Mouse (Mus musculus): ENCODE measurements around the gene Olfr157. TPM values are rescaled to one million over a fixed set of nuclear protein-coding genes. Genes with fewer than 3 reads are reported as not detected.
"Not testable (repeated sequence)": the region's sequence is repeated elsewhere in the genome, so short reads cannot be mapped to it uniquely, and the experiment has no call there.

The Olfr157 gene
- polyA plus RNA-seq, 1 experiment: not detected

DNA sequence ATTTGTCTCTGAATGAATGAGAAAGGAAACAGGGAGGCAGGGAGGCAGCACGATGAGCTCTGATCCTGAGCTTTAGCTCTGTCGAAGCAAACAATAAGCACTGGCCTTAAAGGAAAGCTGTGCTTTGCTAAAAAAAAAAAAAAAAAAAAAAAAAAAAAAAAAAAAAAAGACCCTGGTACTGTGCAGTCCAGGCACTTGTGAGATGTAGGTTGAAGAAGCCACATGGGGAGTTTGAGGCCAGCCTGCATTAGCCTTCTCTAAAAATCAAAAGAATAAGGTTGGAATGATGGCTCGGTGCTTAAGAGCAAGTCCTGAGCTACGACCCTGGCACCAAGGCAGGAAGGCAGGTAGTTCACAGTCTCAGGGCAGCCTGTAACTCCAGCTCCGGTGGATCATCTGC is 6.2 kb downstream of the Olfr157 start:
- H3K27ac ChIP-seq (ENCODE audit: insufficient read depth, low read length): no peak overlapping the region
- no peaks in the 10 kb centered on the region for H3K27me3 ChIP-seq (ENCODE audit: control insufficient read depth, insufficient read depth, low read length)
- DNase-seq: no peak
- no peak overlapping the region for H3K4me3 ChIP-seq (replicated peaks; ENCODE audit: insufficient read depth, low read depth, low read length)
- H3K4me1 ChIP-seq (ENCODE audit: control insufficient read depth, insufficient read depth, low read length): no peaks in the 10 kb centered on the region
- 72% methylated on average over 5 of the region's 5 CpGs for WGBS
- TF ChIP-seq CTCF (IDR thresholded peaks at IDR 0.05; ENCODE audit: borderline replicate concordance, insufficient read depth, low read depth, low read length): no peak

DNA sequence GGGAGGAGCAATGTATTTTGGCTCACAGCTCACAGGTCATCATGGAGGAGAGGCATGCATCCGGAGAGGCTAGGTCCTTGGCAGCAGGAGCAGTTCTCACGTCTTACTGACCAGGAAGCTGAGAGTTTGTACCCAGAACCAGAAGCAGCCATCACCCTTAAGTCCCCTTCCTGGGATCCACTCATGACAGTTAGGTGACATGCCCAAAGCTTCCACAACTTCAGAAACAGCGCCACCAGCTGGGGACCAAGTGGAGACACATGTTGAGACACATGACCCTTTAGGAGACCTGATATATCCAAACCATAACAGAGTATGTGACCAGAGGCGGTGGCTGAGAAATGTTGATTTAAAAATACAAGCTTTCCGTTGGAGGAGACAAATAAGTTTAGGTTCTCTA is 8.0 kb downstream of the Olfr157 start:
- DNase-seq: no peak
- 66% methylated on average over 5 of the region's 5 CpGs for WGBS
- Histone ChIP-seq H3K4me3 (replicated peaks; ENCODE audit: insufficient read depth, low read depth, low read length) (no peak overlapping the region), H3K27ac (ENCODE audit: insufficient read depth, low read length) (no peak overlapping the region), H3K27me3 (ENCODE audit: control insufficient read depth, insufficient read depth, low read length) (no peaks in the 10 kb centered on the region), H3K4me1 (ENCODE audit: control insufficient read depth, insufficient read depth, low read length) (no peaks in the 10 kb centered on the region)
- TF ChIP-seq CTCF (IDR thresholded peaks at IDR 0.05; ENCODE audit: borderline replicate concordance, insufficient read depth, low read depth, low read length): no peak
- TF ChIP-seq POLR2A (IDR thresholded peaks at IDR 0.05; ENCODE audit: borderline replicate concordance, insufficient read depth, low read length): no peak

DNA sequence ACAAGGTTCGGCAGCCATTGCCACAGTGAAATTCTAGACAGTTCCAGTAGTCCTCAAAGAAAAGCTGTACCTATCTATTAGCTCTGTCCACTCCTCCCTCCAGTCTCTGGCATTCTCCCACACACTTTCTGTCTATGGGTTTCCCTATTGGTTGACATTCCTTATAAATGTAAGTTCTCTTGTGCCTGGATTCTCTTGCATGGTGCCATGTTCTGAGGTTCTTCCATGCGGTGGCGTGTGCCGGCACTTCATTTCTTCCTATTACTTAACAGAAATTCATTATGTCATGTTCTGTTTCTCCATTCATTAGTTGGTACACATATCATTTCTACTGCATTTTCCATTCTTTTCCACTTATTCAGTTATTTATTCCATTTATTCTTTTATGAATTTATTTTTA is 11.2 kb downstream of the Olfr157 start:
- WGBS: 93% methylated on average over 4 of the region's 4 CpGs
- no peaks in the 10 kb centered on the region for H3K27me3 ChIP-seq (ENCODE audit: control insufficient read depth, insufficient read depth, low read length)
- no peak overlapping the region for H3K27ac ChIP-seq (ENCODE audit: insufficient read depth, low read length)
- no peak for DNase-seq
- no peaks in the 10 kb centered on the region for H3K4me1 ChIP-seq (ENCODE audit: control insufficient read depth, insufficient read depth, low read length)
- H3K4me3 ChIP-seq (replicated peaks; ENCODE audit: insufficient read depth, low read depth, low read length): no peak overlapping the region
- TF ChIP-seq CTCF (IDR thresholded peaks at IDR 0.05; ENCODE audit: borderline replicate concordance, insufficient read depth, low read depth, low read length) (no peak), POLR2A (IDR thresholded peaks at IDR 0.05; ENCODE audit: borderline replicate concordance, insufficient read depth, low read length) (no peak)

DNA sequence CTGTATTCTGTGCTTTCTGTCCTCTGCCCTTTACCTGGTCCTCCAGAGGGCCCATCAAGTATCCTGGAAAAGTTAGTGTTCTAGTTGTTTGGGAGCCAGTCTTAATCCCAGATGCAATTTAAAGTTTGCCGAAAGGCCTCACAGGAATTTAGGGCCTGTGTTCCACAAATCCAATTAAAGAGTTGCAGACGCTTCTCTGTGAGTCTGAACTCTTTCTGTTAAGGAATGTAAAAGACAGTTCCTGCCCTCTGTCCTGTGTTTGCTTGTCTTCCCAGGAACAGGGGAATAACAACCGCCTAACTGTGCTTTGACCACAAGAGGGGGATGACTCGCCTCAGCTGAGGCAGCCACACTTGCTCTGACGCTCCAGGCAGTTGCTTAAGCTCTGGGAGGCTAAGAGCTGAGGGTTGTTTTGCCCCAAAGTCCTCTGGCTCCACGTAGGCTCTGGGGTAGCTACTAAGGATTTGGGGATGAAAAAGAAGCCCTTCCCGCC is 16.1 kb downstream of the Olfr157 start, which contains the start of gene Olfr156:
Gene Olfr156 (minus strand): TSS at position 51 of the 493 bp plus-strand sequence.
- no peaks in the 10 kb centered on the region for H3K4me1 ChIP-seq (ENCODE audit: control insufficient read depth, insufficient read depth, low read length)
- TF ChIP-seq CTCF (IDR thresholded peaks at IDR 0.05; ENCODE audit: borderline replicate concordance, insufficient read depth, low read depth, low read length) (no peak), POLR2A (IDR thresholded peaks at IDR 0.05; ENCODE audit: borderline replicate concordance, insufficient read depth, low read length) (no peak)
- no peak for DNase-seq
- H3K27ac ChIP-seq (ENCODE audit: insufficient read depth, low read length): no peak within 1 kb of the TSS
- no peaks in the 10 kb centered on the region for H3K27me3 ChIP-seq (ENCODE audit: control insufficient read depth, insufficient read depth, low read length)
- 29% methylated on average over 7 of the region's 7 CpGs for WGBS
- H3K4me3 ChIP-seq (replicated peaks; ENCODE audit: insufficient read depth, low read depth, low read length): no peak within 1 kb of the TSS

DNA sequence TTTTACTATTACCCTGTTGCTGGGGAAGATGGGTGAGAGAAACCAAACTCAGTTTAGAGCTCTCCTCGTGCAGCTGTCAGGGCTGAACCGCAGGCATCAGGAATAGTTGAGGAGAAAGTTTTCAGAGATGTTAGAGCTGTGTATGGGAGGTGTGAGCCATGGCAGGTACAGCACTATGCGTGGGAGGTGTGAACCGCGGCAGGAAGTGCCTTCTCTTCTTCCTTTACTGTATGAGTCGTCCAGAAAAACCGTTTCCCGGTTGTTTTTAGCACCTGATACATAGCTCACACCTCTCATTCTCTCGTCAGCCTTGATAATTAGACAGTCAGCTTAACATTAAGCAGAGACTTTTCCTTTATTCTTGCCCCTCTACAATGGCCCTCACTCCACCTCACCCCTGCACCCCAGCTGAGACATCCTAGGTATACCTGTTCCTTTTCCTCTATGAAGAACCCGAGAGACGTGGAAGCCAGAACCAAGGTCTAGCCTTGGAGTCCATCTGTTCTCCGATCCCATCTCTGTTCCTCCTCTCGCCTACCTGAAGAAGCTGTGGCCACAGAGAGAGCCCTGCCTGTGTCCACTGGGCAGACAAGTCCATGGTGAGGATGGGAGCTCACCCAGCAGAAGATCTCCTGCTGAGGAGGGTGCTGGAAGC is 17.0 kb downstream of the Olfr157 start:
- no peak for DNase-seq
- Histone ChIP-seq H3K4me3 (replicated peaks; ENCODE audit: insufficient read depth, low read depth, low read length) (no peak overlapping the region), H3K4me1 (ENCODE audit: control insufficient read depth, insufficient read depth, low read length) (no peaks in the 10 kb centered on the region), H3K27ac (ENCODE audit: insufficient read depth, low read length) (no peak overlapping the region), H3K27me3 (ENCODE audit: control insufficient read depth, insufficient read depth, low read length) (no peaks in the 10 kb centered on the region)
- 80% methylated on average over 13 of the region's 13 CpGs for WGBS
- TF ChIP-seq POLR2A (IDR thresholded peaks at IDR 0.05; ENCODE audit: borderline replicate concordance, insufficient read depth, low read length): no peak
- TF ChIP-seq CTCF (IDR thresholded peaks at IDR 0.05; ENCODE audit: borderline replicate concordance, insufficient read depth, low read depth, low read length): no peak

DNA sequence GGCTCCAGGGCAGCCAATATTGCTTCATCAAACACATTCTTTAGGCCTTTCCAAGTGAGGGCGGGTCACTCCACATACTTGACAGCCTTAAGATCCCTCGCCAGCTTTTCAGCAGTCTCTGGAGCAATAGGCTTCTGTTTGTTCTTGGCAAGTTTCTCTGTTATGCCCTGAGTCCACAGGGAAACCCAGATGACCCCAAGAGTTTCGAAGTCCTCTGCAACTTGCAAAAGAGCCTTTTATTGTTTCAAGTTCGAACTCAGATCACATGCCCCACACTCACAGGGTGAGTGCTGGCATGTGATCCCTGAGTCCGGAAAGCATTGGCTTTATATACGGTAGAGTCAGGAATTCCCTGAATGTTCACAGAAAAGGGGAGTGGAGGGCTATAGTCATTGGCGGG is 41.1 kb downstream of the Olfr157 start:
- Histone ChIP-seq H3K4me1 (ENCODE audit: control insufficient read depth, insufficient read depth, low read length) (no peaks in the 10 kb centered on the region), H3K27ac (ENCODE audit: insufficient read depth, low read length) (no peak overlapping the region), H3K4me3 (replicated peaks; ENCODE audit: insufficient read depth, low read depth, low read length) (no peak overlapping the region), H3K27me3 (ENCODE audit: control insufficient read depth, insufficient read depth, low read length) (no peaks in the 10 kb centered on the region)
- DNase-seq: no peak
- TF ChIP-seq POLR2A (IDR thresholded peaks at IDR 0.05; ENCODE audit: borderline replicate concordance, insufficient read depth, low read length) (no peak), CTCF (IDR thresholded peaks at IDR 0.05; ENCODE audit: borderline replicate concordance, insufficient read depth, low read depth, low read length) (no peak)
- 61% methylated on average over 7 of the region's 7 CpGs for WGBS

DNA sequence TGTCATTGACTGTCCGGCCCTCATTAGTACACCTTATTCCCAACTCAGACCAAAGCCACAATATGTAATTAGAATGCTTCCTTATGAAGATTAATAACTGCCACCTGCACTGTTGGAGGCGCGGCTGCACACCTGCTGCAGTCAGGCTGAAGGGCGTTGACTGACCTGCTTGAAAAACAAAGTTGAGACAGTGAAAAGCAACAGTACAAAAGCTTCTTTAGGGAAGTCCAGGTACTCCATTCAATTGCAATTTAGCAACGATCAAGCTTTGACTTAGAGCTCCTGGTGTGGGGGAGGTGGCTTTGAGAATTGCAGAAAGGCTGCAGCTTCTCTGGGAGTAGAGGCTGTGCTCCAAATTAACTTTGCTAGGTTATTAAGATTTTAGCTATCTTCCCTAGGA is 44.2 kb downstream of the Olfr157 start:
- DNase-seq; H3K4me1 ChIP-seq (ENCODE audit: control insufficient read depth, insufficient read depth, low read length); H3K4me3 ChIP-seq (replicated peaks; ENCODE audit: insufficient read depth, low read depth, low read length); H3K27me3 ChIP-seq (ENCODE audit: control insufficient read depth, insufficient read depth, low read length); H3K27ac ChIP-seq (ENCODE audit: insufficient read depth, low read length): not testable (repeated sequence)
- 86% methylated on average over 5 of the region's 5 CpGs for WGBS

DNA sequence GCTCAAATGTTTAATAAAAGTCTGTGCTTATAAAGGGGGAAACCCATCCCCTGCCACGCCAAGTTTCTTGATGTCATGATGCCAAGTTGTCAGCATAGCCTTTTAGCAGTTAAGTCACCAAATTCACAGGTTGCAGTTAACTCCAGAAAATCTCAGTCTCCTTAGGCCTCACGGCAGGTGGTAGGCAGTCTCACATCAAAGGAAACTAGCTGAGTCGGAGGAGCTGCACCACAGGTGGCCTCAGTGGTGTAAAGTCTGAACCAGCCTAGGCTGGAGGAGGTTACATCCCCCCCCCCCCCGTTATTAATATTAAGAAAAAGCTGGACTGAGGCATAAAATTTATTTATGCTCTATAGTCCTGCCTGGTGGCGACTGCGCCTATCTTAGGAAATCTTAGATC is 44.7 kb downstream of the Olfr157 start:
- WGBS: 62% methylated on average over 6 of the region's 6 CpGs
- H3K4me1 ChIP-seq (ENCODE audit: control insufficient read depth, insufficient read depth, low read length): no peaks in the 10 kb centered on the region
- H3K27ac ChIP-seq (ENCODE audit: insufficient read depth, low read length): no peak overlapping the region
- no peak for DNase-seq
- H3K4me3 ChIP-seq (replicated peaks; ENCODE audit: insufficient read depth, low read depth, low read length): no peak overlapping the region
- TF ChIP-seq CTCF (IDR thresholded peaks at IDR 0.05; ENCODE audit: borderline replicate concordance, insufficient read depth, low read depth, low read length): no peak
- TF ChIP-seq POLR2A (IDR thresholded peaks at IDR 0.05; ENCODE audit: borderline replicate concordance, insufficient read depth, low read length): no peak
- no peaks in the 10 kb centered on the region for H3K27me3 ChIP-seq (ENCODE audit: control insufficient read depth, insufficient read depth, low read length)

Other genes with a start within 250 kb of the Olfr157 start
- gene Npr2, start 208.3 kb downstream of the Olfr157 start, polyA plus RNA-seq (2012; rRNA removed): 140 and 145 TPM in 2 replicates
- gene Spag8, start 186.6 kb downstream of the Olfr157 start, polyA plus RNA-seq (2012; rRNA removed): 3.8 and 5.7 TPM in 2 replicates
- gene Hint2, start 183.7 kb downstream of the Olfr157 start, polyA plus RNA-seq (2012; rRNA removed): 94.3 and 99.6 TPM in 2 replicates
- gene Tmem8b, start 171.2 kb downstream of the Olfr157 start, polyA plus RNA-seq (2012; rRNA removed): 21.2 and 21.8 TPM in 2 replicates
- gene Fam221b, start 171.1 kb downstream of the Olfr157 start, polyA plus RNA-seq (2012; rRNA removed): 0.77 and 1.0 TPM in 2 replicates
- gene Olfr70, start 139.4 kb downstream of the Olfr157 start, polyA plus RNA-seq (2012; rRNA removed): not detected in 2 replicates
- not detected in 2 replicates for gene Olfr71, start 129.9 kb downstream of the Olfr157 start, polyA plus RNA-seq (2012; rRNA removed)
- 1.6 and 1.9 TPM in 2 replicates for gene Hrct1, start 113.0 kb downstream of the Olfr157 start, polyA plus RNA-seq (2012; rRNA removed)
- gene Spaar, start 110.2 kb downstream of the Olfr157 start, polyA plus RNA-seq (2012; rRNA removed): 0.76 and 0.88 TPM in 2 replicates
- gene Olfr159, start 69.2 kb downstream of the Olfr157 start, polyA plus RNA-seq (2012; rRNA removed): not detected in 2 replicates
- not detected in 2 replicates for gene Olfr156, start 16.3 kb downstream of the Olfr157 start, polyA plus RNA-seq (2012; rRNA removed)
- not detected in 2 replicates for gene Olfr155, start 11.4 kb upstream of the Olfr157 start, polyA plus RNA-seq (2012; rRNA removed)
- gene Reck, start 35.3 kb upstream of the Olfr157 start, polyA plus RNA-seq (2012; rRNA removed): 8.3 and 9.8 TPM in 2 replicates
- gene Glipr2, start 117.2 kb upstream of the Olfr157 start, polyA plus RNA-seq (2012; rRNA removed): 6.8 and 7.4 TPM in 2 replicates
- not detected in 2 replicates for gene Ccin, start 143.3 kb upstream of the Olfr157 start, polyA plus RNA-seq (2012; rRNA removed)
- 459 and 486 TPM in 2 replicates for gene Clta, start 164.3 kb upstream of the Olfr157 start, polyA plus RNA-seq (2012; rRNA removed)
- gene Gne, start 244.0 kb upstream of the Olfr157 start, polyA plus RNA-seq (2012; rRNA removed): 21.7 and 23.3 TPM in 2 replicates

Data from cerebellum, adult 2 months (tissue).